Mouse (Mus musculus) liver, embryonic 18 days (tissue): ENCODE data around the gene Memo1. TPM values are rescaled to one million over a fixed set of nuclear protein-coding genes. Genes with fewer than 3 reads are reported as not detected.

ENCODE experiments used
- polyA plus RNA-seq: library from polyadenylated mRNA; depleted of rRNA; stranded (reverse); fragments of >200 nt; gene quantifications from 2 replicates; pipeline ENCODE4 v1.2.3, GENCODE M21; 2012; rRNA removed

Gene Memo1
- 30.8 and 31.1 TPM in 2 replicates for polyA plus RNA-seq

GRCm38 (mm10) chr17:74295026-74295970, at the start of gene Memo1:
Memo1 (minus strand) TSS chr17:74295521.

GRCm38 (mm10) chr17:74338937-74339804, 43.9 kb upstream of the Memo1 start, which contains the start of gene Spast:
Spast (plus strand) TSS chr17:74338987.

GRCm38 (mm10) chr17:74323844-74324243, 28.5 kb upstream of the Memo1 start, which contains the start of gene Dpy30:
Dpy30 (minus strand) TSS chr17:74323944.

Other genes with a start within 250 kb of the Memo1 start
- 0.03 and 0.07 TPM in 2 replicates for gene Srd5a2, start 247.6 kb downstream of the Memo1 start, polyA plus RNA-seq
- 60.8 and 61.2 TPM in 2 replicates for gene Dpy30, start 28.4 kb upstream of the Memo1 start, polyA plus RNA-seq
- gene Spast, start 43.5 kb upstream of the Memo1 start, polyA plus RNA-seq: 3.8 and 4.2 TPM in 2 replicates
- 10.0 and 11.4 TPM in 2 replicates for gene Slc30a6, start 100.1 kb upstream of the Memo1 start, polyA plus RNA-seq
- gene Nlrc4, start 163.6 kb upstream of the Memo1 start, polyA plus RNA-seq: 0.38 and 0.40 TPM in 2 replicates
- gene Yipf4, start 194.0 kb upstream of the Memo1 start, polyA plus RNA-seq: 24.1 and 25.5 TPM in 2 replicates
- gene Birc6, start 232.8 kb upstream of the Memo1 start, polyA plus RNA-seq: 22.1 and 25.7 TPM in 2 replicates